9 mouse cellular contexts compared by ENCODE assay signal in the genomic region with DNA sequence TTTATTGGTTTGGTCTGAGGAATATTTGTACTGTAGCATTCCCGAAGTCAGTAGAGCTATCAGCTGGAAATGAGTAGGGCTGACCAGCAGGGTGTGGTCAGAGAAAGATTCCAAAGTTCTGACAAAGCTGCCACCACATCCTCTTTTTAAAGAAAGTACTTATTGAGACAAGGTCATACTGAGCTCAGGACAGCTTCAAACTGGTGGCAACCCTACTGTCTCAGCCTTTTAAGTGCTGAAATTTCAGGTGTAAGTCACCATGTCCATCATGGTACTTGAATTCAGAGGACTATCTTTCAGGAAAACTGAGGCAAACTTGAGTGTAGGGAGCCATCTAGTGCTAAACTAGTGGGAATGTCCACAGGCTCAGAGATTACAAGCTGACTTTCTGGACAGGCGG. TPM values are rescaled to one million over a fixed set of nuclear protein-coding genes. Genes with fewer than 3 reads are reported as not detected.
DNase-seq lines count a peak whose midpoint lies in the region; ATAC-seq and TF ChIP-seq lines count a peak whose summit lies in the region.
"Had no signal": no experiment of that assay in that cellular context is flagged by ENCODE, and none has a peak within 500 bp of the region (broad histone marks: within the 10 kb centered on the region; RNA-seq: fewer than 3 reads in every experiment).

No protein-coding gene starts in this region.

- no peak for ATAC-seq in heart, embryonic 11.5 days (replicated peaks; ENCODE audit: insufficient number of reproducible peaks, low FRiP score, low TSS enrichment)
- no peak for ATAC-seq in forebrain, embryonic 15.5 days (replicated peaks)

- no peaks in the 10 kb centered on the region for H3K9me3 ChIP-seq in heart, embryonic 11.5 days (replicated peaks; ENCODE audit: control insufficient read depth, low read length)
- H3K9me3 ChIP-seq in MEL (replicated peaks; ENCODE audit: insufficient read depth, low read length) = no peaks in the 10 kb centered on the region
- H3K9me3 ChIP-seq in forebrain, embryonic 15.5 days = no peaks in the 10 kb centered on the region

- H3K9ac ChIP-seq in heart, embryonic 11.5 days (ENCODE audit: low read depth, low read length) = no peak overlapping the region
- no peak overlapping the region for H3K9ac ChIP-seq in MEL (ENCODE audit: control insufficient read depth, low read depth, low read length, poor library complexity, severe bottlenecking)
- H3K9ac ChIP-seq in forebrain, embryonic 15.5 days (replicated peaks) = no peak overlapping the region

- H3K4me3 ChIP-seq in heart, embryonic 11.5 days (ENCODE audit: low read depth, low read length) = no peak overlapping the region
- H3K4me3 ChIP-seq in MEL (ENCODE audit: control insufficient read depth in 1 of 2, insufficient read depth in 1 of 2, low read depth in 2 of 2, low read length in 2 of 2) = no peak overlapping the region
- no peak overlapping the region for H3K4me3 ChIP-seq in forebrain, embryonic 15.5 days

- peak; percentile 55 for TF ChIP-seq RAD21 in MEL (IDR thresholded peaks at IDR 0.05; ENCODE audit: low read depth, low read length)

- H3K79me2 ChIP-seq in MEL (ENCODE audit: control insufficient read depth, insufficient read depth, low read length, poor library complexity) = no peaks in the 10 kb centered on the region

- H3K27ac ChIP-seq in heart, embryonic 11.5 days (ENCODE audit: low read depth, low read length) = no peak overlapping the region
- H3K27ac ChIP-seq in MEL (ENCODE audit: control insufficient read depth, low read depth, low read length) = no peak overlapping the region
- no peak overlapping the region for H3K27ac ChIP-seq in forebrain, embryonic 15.5 days (replicated peaks)

- no peak for TF ChIP-seq EP300 in MEL (IDR thresholded peaks at IDR 0.05; ENCODE audit: low read depth in 1 of 2, low read length in 2 of 2)

- WGBS in heart, embryonic 11.5 days (ENCODE audit: insufficient replicate concordance) = 35% methylated on average over 2 of the region's 2 CpGs
- WGBS in forebrain, embryonic 15.5 days = 70% methylated on average over 2 of the region's 2 CpGs

- H3K36me3 ChIP-seq in heart, embryonic 11.5 days (ENCODE audit: control insufficient read depth, insufficient read depth, low read length) = no peaks in the 10 kb centered on the region
- H3K36me3 ChIP-seq in MEL (ENCODE audit: control insufficient read depth in 1 of 2, insufficient read depth in 2 of 2, low read length in 2 of 2) = peaks cover 0 to 12% of the 10 kb centered on the region in 2 experiments; a peak in 2 of 4 replicates
- H3K36me3 ChIP-seq in forebrain, embryonic 15.5 days = no peaks in the 10 kb centered on the region

- peak; percentile 6 to 50 (median 19); a peak in 2 of 6 replicates for TF ChIP-seq CTCF in MEL (IDR thresholded peaks at IDR 0.05 in 2 of 3, conservative IDR thresholded peaks at IDR 0.05 in 1 of 3; ENCODE audit: control insufficient read depth in 1 of 3, insufficient read depth in 1 of 3, low read depth in 2 of 3, low read length in 3 of 3, poor library complexity in 1 of 3, severe bottlenecking in 1 of 3)

- H3K4me1 ChIP-seq in heart, embryonic 11.5 days (ENCODE audit: control insufficient read depth, insufficient read depth, low read length) = no peaks in the 10 kb centered on the region
- H3K4me1 ChIP-seq in MEL (ENCODE audit: control insufficient read depth in 1 of 2, insufficient read depth in 2 of 2, low read length in 2 of 2) = peaks cover 6 to 10% of the 10 kb centered on the region in 2 experiments
- H3K4me1 ChIP-seq in forebrain, embryonic 15.5 days = no peaks in the 10 kb centered on the region

- no peak for TF ChIP-seq POLR2A in MEL (IDR thresholded peaks at IDR 0.05; ENCODE audit: control insufficient read depth in 1 of 2, insufficient read depth in 1 of 2, low read depth in 1 of 2, low read length in 2 of 2, poor library complexity in 1 of 2)

- peak; percentile 22 to 28 for DNase-seq in heart, adult 9 months (ENCODE audit: low spot score in 2 of 2)
- peak; percentile 73 for DNase-seq in 3134 (ENCODE audit: extremely low read depth, insufficient read length, low spot score)
- peak; percentile 41 for DNase-seq in MEL (ENCODE audit: low read depth, low spot score)
- peak; percentile 41 for DNase-seq in fibroblast of lung, adult 2 months (ENCODE audit: low read depth)
- DNase-seq in layer of hippocampus, postnatal 25 days (ENCODE audit: extremely low spot score in 1 of 2, low spot score in 1 of 2) = no peak
- no peak for DNase-seq in thymus, postnatal 0 days (ENCODE audit: low spot score)
- DNase-seq: kidney, postnatal 25 days had no signal

- no peak overlapping the region for H3K4me2 ChIP-seq in heart, embryonic 11.5 days
- H3K4me2 ChIP-seq in forebrain, embryonic 15.5 days (replicated peaks) = no peak overlapping the region

- no peaks in the 10 kb centered on the region for H3K27me3 ChIP-seq in heart, embryonic 11.5 days (ENCODE audit: control insufficient read depth, insufficient read depth, low read length)
- no peaks in the 10 kb centered on the region for H3K27me3 ChIP-seq in MEL (ENCODE audit: control insufficient read depth in 1 of 2, insufficient read depth in 2 of 2, low read length in 2 of 2)
- no peaks in the 10 kb centered on the region for H3K27me3 ChIP-seq in forebrain, embryonic 15.5 days

TF ChIP-seq in MEL, 35 proteins besides CTCF, POLR2A, EP300 and RAD21:
- TF ChIP-seq CHD1 (IDR thresholded peaks at IDR 0.05; ENCODE audit: low read depth, low read length) (no peak), SMC3 (IDR thresholded peaks at IDR 0.05; ENCODE audit: low read depth, low read length) (peak; percentile 51), ZC3H11A (IDR thresholded peaks at IDR 0.05; ENCODE audit: low read depth, low read length) (peak; percentile 54), UBTF (IDR thresholded peaks at IDR 0.05; ENCODE audit: borderline replicate concordance, insufficient read depth, low read depth, low read length) (no peak), SIN3A (IDR thresholded peaks at IDR 0.05; ENCODE audit: low read length) (0 out of 2 replicates have a peak, but pooled peaks have one; percentile 26)

RNA-seq across cellular contexts. Expression of a gene that starts 42.7 kb away (rescaled TPM):
- 0.62 and 0.74 TPM in 2 replicates for polyA plus RNA-seq in heart, embryonic 11.5 days (2014; fragmentation: Nextera tagmentation; extraction: Ambion mirVana)
- 4.9 and 6.1 TPM in 2 replicates for total RNA-seq in MEL (2012; rRNA removed)
- 1 to 10 TPM in 1 of 2 experiments, not detected in 1; 6.2 TPM for polyA plus RNA-seq in MEL (2012; ENCODE audit: insufficient read depth in 1 of 2, insufficient read length in 2 of 2, low read depth in 1 of 2, low replicate concordance in 2 of 2, missing spikeins in 1 of 2)
- total RNA-seq in layer of hippocampus, postnatal 25 days (2021) = 10 to 100 TPM; 35.1 to 36.6 TPM
- polyA plus RNA-seq in thymus, postnatal 0 days (2015; fragmentation: Nextera tagmentation; extraction: Ambion mirVana) = 1.7 and 3.1 TPM in 2 replicates
- polyA plus RNA-seq in forebrain, embryonic 15.5 days (2015; fragmentation: Nextera tagmentation; extraction: Ambion mirVana) = 24.9 and 28.1 TPM in 2 replicates

Comparison
In these comparisons a context has a peak if more than half of its experiments do, and no peak if none do; other contexts are left out.
1. DNase-seq: peak in heart, adult 9 months (2 of 2), 3134 (single experiment), MEL (single experiment) and fibroblast of lung, adult 2 months (single experiment); none in layer of hippocampus, postnatal 25 days (0 of 2) and thymus, postnatal 0 days (single experiment).